Mouse (Mus musculus): ENCODE measurements around the gene Slc7a1.

Slc7a1 gene

DNA sequence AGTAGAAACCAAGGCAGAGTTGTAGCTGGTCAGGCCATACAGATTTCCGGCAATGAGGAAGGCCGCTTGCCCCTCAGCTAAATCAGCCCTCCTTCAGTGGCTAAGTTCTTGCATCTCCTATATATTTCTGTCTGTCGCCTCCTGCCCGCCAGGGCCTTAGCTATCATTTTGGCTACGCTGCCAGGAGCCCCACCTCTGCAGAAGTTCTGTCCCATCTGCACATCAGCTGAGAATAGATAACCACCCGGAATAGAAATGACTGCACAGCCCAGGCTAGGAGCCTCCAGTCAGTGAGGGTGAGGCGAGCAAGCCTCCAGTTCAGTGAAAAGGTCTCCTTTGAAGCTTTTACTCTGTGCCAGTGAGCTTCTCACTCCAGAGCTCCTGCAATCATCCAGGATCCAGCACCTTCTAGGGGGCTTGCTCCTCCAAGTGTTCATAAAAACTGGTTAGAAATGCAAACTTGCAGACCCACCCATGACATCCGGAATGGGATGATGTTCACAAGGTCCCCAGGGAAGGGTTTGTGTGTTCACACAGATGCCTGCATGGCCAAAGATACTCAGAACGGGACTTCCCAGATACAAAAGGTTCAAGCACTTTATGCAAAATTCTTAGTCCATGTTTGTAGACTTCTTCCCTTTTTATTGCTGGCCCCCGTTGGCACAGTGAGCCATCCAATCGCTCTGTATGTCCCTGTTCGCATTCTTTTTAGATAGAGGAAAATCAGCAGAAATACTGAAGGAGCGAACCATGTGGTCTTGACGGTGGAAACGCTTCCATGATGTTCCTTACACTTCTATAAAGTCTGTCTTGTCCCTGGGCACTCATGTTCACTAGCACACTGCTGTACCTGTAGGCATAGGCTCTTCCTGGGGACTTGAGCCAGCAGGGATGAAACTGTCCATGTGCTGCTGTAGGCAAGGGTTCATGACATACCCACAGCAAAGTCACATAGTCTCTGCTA lies 10.4 kb downstream of the Slc7a1 start:
- no peak for DNase-seq

- DNase-seq: no peak
These were observed 11.3 kb downstream of the Slc7a1 start for GRCm38 (mm10) chr5:148388251-148389006.

DNA sequence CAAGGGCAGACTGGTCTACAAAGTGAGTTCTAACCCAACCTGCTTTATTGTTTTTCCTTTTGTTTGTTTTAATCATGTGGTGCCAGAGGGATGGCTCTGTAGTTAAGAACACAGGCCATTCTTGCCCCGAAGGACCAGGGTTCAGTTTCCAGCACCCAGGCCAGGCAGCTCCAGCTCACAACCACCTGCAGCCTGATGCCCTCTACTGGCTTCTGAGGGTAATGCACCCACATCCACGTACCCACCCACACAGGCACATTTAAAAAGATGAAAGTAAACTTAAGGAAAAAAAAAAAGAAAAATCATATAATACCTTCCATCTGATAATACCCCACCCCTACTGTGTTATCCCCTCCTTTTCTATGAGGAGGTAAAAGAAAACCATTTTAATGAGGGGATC lies 11.9 kb downstream of the Slc7a1 start:
- no peak for DNase-seq

- no peak for DNase-seq
These were observed 13.2 kb downstream of the Slc7a1 start for GRCm38 (mm10) chr5:148386471-148386870.

- DNase-seq: peak; percentile 22 to 43
These were observed 15.1 kb downstream of the Slc7a1 start for GRCm38 (mm10) chr5:148384501-148385055.

DNA sequence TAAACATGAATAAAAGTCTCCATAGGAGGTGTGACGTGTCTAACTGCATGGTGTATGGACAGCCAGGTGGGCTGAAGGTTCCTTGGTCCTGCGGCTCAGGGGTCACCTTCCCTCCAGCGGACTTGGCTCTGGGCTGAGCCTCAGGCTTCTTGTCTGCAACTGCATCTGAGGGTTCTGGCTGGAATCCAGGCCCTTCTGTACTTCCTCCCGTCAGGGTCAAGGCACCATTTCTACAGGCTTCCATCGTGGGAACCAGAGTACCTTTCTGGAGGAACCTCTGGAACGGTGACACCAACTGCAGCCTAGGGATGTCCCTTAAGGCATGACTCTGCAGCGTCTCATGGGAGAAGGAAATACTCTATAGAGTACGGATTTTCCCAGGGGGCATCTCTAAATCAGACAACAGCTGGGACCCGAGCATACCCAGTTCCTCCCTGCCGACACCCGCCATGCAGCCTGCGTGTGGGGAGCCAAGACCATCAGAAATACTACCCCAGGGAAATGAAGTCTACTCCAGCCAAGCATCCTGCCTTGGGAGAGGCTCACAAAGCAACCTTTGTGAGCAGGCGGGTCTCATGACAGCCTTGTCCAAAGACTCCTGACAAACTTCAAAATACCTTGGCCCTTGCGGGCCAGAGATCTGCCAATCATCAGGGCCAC lies 15.7 kb downstream of the Slc7a1 start:
- DNase-seq: peak; percentile 42 to 58

GRCm38 (mm10) chr5:148381083-148381482 lies 18.6 kb downstream of the Slc7a1 start:
- no peak for DNase-seq

GRCm38 (mm10) chr5:148380246-148380504 lies 19.5 kb downstream of the Slc7a1 start:
- no peak for DNase-seq

DNA sequence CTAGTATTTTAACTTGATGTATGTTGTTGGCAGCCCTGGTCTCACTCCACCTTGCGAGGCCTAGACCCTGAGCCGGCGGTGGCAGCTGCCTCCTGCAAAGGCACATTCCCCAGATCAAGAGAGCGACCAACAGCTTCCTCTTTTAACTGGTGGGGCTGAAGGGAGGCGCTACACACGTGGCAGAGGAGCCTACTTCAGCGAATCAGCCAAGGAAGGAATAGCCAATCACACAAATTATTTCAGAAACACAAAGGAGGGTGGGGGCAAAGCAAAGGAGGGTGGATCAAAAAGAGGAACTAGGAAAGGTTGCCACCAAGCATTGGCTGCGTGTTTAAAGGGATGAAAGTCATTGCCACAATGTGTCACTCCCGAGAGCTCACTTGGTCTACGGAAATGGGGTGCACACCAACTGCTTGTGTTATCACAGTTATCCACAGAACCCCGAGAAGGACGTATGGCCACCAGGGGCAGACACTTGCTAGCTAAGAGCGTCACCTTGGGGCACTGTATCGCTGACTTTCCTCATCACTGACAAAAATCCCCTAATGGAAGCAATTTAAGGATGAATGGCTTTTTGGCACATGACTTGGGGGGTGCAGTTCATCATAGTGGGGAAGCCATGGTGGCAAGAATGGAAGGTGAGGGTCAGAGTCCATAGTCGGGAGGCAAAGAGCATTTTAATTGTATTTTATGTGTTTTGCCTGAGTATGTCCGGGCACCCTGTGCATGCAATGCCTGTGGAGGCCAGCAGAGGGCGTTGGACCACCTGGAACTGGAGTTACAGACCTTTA lies 20.1 kb downstream of the Slc7a1 start:
- DNase-seq: no peak

DNA sequence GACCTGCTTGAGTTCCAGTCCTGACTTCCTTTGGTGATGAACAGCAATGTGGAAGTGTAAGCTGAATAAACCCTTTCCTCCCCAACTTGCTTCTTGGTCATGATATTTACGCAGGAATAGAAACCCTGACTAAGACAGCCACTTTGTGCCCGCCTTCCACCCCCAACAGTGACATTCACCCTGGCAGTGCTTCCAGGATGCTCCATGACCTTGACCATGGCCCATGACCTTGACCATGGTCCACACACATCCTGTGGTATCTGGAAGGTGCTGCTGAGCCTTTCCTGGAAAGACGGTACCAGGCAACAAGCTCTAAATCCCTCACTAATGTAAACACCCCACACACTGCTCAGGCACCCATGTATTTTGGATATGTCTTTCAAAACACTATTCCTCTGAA lies 21.0 kb downstream of the Slc7a1 start:
- DNase-seq: no peak

DNA sequence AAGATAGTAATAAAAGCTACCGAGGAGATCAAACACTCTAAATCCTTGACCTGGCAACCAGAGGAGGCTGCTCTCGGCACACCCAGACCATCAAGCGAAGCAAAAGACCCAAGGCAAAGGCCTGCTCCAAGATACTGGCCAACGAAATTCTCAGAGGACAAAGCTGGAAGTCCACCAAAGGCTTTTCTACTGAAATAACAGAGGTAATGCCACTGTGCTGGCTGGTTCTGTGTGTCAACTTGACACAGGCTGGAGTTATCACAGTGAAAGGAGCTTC lies 21.5 kb downstream of the Slc7a1 start:
- no peak for DNase-seq

DNA sequence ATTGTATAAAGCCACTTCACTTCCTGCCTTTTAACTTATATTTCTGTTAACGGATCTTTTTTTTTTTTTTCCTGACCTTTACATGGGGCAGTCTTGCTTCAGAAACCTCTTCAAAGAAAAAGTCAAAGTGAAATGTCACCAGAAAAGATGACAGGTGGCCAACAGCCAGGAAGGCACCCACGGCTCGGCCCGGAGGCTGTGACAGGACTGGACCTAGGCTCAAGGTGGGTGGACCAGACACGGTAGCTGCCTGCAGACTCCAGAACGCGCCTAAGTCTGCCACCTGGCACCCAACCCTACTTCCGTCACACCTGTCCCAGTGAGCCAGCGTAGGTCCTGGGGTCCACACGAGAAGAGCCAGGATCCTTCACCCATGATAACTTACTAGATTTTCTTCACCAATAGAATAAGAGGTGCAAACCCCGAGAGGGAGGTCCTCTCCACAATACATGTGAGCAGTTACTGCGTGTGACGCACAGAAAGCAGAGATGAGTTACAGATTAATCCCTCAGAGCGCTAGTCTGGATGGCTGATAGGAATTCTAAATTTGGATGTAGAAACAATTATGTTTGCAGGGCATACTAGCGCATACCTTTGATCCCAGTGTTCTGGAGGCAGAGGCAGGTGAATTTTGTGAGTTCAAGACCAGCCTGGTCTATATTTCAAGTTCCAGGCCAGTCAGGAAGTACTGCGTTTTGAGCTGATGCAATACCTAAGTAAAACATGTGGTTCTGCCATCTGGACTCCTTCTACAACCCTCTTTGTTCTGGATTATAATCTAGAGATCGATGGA lies 22.1 kb downstream of the Slc7a1 start:
- no peak for DNase-seq

GRCm38 (mm10) chr5:148376358-148376757 lies 23.3 kb downstream of the Slc7a1 start:
- no peak for DNase-seq

GRCm38 (mm10) chr5:148375480-148375879 lies 24.2 kb downstream of the Slc7a1 start:
- DNase-seq: peak in 1 of 2 experiments; percentile 38

- no peak for DNase-seq
These were observed 26.5 kb downstream of the Slc7a1 start for GRCm38 (mm10) chr5:148373092-148373685.

- DNase-seq: no peak
These were observed 27.4 kb downstream of the Slc7a1 start for GRCm38 (mm10) chr5:148372005-148372917.

GRCm38 (mm10) chr5:148371375-148371774 lies 28.3 kb downstream of the Slc7a1 start:
- DNase-seq: no peak

- peak; percentile 62 to 66 for DNase-seq
These were observed 29.1 kb downstream of the Slc7a1 start for GRCm38 (mm10) chr5:148370624-148371023.

- DNase-seq: no peak
These were observed 30.5 kb downstream of the Slc7a1 start for GRCm38 (mm10) chr5:148369178-148369577.

- no peak for DNase-seq
These were observed 31.9 kb downstream of the Slc7a1 start for GRCm38 (mm10) chr5:148367816-148368215.
